Mouse (Mus musculus): ENCODE data around the gene Gm9774. TPM values are rescaled to one million over a fixed set of nuclear protein-coding genes. Genes with fewer than 3 reads are reported as not detected.

Gm9774 gene
- 7.4 and 9.7 TPM in 2 replicates for polyA plus RNA-seq (2015; fragmentation: Nextera tagmentation; extraction: Ambion mirVana)

DNA sequence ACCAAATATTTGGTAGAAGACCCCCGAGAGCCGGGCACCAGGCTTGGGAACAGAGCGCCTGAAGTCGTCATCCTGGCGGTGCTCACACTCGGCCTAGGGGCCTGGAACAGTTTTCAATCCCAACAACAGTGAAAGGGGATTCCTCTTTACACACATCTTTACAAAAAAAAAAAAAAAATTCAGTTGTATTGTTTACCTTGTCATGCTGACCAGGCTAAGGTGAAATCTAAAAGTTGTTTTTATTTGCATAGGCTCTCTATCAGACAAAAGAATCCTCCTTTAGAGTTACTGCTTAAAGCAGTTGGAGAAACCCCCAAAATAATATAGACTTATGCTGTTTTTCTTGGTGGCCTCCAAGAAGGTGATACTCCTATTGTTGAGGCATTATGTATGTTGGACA, at the start of gene Gm9774:
Gene Gm9774 (minus strand): TSS at position 101 of the 400 bp plus-strand sequence.
- 93% methylated on average over 6 of the region's 6 CpGs for WGBS
- Histone ChIP-seq H3K27me3 (replicated peaks) (no peaks in the 10 kb centered on the region), H3K9me3 (no peaks in the 10 kb centered on the region), H3K36me3 (replicated peaks) (no peaks in the 10 kb centered on the region), H3K4me2 (no peak within 1 kb of the TSS), H3K4me3 (no peak within 1 kb of the TSS), H3K4me1 (no peaks in the 10 kb centered on the region), H3K27ac (no peak within 1 kb of the TSS), H3K9ac (no peak within 1 kb of the TSS)
- no peak for ATAC-seq (replicated peaks)

DNA sequence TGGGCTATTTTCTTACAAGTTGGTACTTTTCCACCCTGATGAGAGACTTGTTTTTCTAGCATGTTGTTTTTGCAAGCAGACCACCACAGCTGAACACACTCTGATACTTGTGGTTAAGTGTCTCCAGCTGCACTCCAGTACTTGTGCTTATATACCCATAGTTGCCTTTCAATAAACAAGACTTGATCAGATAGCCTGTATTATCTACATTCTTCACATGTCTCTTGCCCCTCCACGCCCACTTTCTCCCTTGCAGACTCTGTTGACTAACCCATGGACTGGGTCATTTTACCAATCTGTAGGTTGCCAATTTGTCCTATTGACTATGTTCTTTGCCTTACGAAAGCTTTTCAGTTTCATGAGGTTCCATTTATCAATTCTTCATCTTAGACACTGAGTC, 40.9 kb upstream of the Gm9774 start:
- 93% methylated on average over 2 of the region's 2 CpGs for WGBS
- ATAC-seq (replicated peaks): no peak
- no peak overlapping the region for H3K4me3 ChIP-seq

DNA sequence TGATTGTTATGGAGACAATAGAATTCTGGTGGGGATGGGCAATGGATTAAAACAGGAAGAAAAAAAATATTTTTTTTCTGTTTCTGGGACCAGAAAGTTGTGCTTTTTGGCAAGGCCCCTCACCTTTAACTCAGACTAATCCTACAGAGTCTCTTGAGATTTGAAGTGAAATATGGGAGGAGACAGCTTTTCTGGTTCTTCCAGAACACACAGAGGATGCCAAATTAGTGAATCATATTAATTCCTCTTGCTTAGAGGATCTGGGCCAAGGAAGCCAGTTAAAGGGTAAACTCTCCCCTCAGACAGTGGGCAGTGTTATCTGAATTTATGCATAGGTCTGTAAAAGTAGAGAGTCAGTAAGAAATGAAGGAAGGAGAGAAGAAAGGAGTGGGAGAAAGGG, 38.2 kb upstream of the Gm9774 start:
- Histone ChIP-seq H3K36me3 (replicated peaks) (no peaks in the 10 kb centered on the region), H3K9me3 (no peaks in the 10 kb centered on the region), H3K4me1 (no peaks in the 10 kb centered on the region), H3K9ac (no peak overlapping the region), H3K27ac (no peak overlapping the region), H3K27me3 (replicated peaks) (no peaks in the 10 kb centered on the region), H3K4me2 (no peak overlapping the region), H3K4me3 (no peak overlapping the region)
- no peak for ATAC-seq (replicated peaks)

More for the DNA sequence above, 40.9 kb upstream of the Gm9774 start:
- no peak overlapping the region for H3K9ac ChIP-seq
- no peak overlapping the region for H3K4me2 ChIP-seq
- no peak overlapping the region for H3K27ac ChIP-seq
- H3K4me1 ChIP-seq: no peaks in the 10 kb centered on the region
- H3K9me3 ChIP-seq: no peaks in the 10 kb centered on the region
- no peaks in the 10 kb centered on the region for H3K36me3 ChIP-seq (replicated peaks)
- no peaks in the 10 kb centered on the region for H3K27me3 ChIP-seq (replicated peaks)

DNA sequence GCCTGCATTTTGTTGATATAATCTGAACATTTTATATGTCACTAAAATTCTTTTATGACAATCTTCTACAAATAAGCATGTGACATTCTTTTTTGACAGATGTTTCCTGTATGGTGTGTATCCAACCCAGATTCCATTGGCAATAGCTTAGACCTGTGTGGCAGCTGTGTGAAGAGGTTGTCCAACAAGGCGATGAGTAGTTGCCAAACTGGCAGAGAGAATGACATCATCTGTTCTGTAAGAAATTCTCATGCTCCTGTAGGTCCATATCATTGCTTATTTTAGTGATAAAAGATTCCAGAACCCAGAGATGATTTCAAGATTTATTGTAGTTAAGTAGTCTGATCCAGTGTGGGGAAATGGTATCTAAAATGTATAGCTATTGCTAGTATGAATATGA, 37.4 kb upstream of the Gm9774 start:
- no peaks in the 10 kb centered on the region for H3K36me3 ChIP-seq (replicated peaks)
- H3K27me3 ChIP-seq (replicated peaks): no peaks in the 10 kb centered on the region
- H3K9me3 ChIP-seq: no peaks in the 10 kb centered on the region
- no peak overlapping the region for H3K9ac ChIP-seq
- ATAC-seq (replicated peaks): no peak
- H3K4me2 ChIP-seq: no peak overlapping the region
- H3K27ac ChIP-seq: no peak overlapping the region
- H3K4me1 ChIP-seq: no peaks in the 10 kb centered on the region
- 89% methylated on average over 1 of the region's 1 CpGs for WGBS
- H3K4me3 ChIP-seq: no peak overlapping the region

DNA sequence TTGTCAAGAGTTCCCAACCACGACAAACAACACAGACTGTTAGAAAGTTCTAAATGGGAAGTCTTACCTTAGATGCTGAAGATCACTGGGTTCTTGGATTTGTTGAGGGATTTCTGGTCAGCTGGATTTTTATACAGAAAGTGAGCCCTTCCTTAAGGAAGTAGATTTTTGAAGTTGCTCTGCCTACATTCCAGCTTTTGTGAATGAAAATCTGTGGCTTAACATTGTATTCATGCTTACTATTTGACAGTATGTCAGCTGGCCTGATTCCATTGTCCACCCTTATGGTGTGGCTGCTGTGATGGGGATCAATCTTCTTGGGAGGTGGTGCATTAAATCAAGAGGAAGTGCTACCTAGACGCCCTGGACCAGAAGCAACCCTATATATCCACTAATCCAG, 29.4 kb upstream of the Gm9774 start, which contains the start of gene Sprr3:
Gene Sprr3 (minus strand): TSS at position 101 of the 400 bp plus-strand sequence.
- Histone ChIP-seq H3K27me3 (replicated peaks) (no peaks in the 10 kb centered on the region), H3K4me3 (no peak within 1 kb of the TSS), H3K36me3 (replicated peaks) (no peaks in the 10 kb centered on the region), H3K27ac (no peak within 1 kb of the TSS), H3K9me3 (no peaks in the 10 kb centered on the region), H3K4me1 (no peaks in the 10 kb centered on the region), H3K9ac (no peak within 1 kb of the TSS), H3K4me2 (no peak within 1 kb of the TSS)
- ATAC-seq (replicated peaks): no peak
- 72% methylated on average over 2 of the region's 2 CpGs for WGBS

DNA sequence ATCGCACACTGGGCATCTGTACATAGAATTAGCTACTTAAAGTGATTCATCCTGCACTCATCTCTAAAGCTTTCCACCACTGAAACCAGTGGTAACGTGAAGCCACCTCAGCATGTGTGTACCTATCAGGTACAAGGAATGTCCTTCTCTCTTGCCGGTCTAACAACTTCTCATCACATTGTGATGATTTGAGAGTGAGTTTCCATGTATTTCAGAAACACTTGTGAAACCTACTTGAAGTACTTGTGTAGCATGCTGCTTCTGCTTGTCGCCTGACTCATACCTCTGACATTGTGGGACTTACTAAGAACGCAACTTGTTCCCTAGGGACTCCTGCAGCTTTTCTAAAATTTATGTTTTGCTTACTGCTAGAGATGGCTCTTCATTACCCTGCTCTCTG, 25.9 kb upstream of the Gm9774 start:
- WGBS: 91% methylated on average over 5 of the region's 5 CpGs

DNA sequence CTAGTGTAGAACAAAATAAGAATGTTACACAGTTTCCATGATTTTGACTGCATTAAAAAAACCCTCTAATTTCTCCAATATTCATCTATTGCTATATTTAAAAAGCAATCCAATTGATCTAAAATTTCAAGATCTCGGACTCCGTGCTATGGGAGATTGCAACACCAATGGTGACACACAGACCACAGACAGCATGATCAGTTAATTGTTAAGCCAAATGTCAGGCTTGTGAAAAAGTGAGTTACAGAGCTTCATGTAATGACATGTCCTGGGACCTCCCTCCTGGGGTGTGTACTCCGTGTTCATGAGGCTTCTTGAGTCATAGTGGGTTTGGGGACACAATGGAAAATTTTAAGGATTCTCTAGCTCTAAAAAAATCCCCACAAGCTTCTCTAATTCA, 11.0 kb upstream of the Gm9774 start:
- Histone ChIP-seq H3K27me3 (replicated peaks) (no peaks in the 10 kb centered on the region), H3K4me2 (no peak overlapping the region), H3K9me3 (no peaks in the 10 kb centered on the region), H3K36me3 (replicated peaks) (no peaks in the 10 kb centered on the region), H3K4me1 (no peaks in the 10 kb centered on the region), H3K4me3 (no peak overlapping the region), H3K9ac (no peak overlapping the region), H3K27ac (no peak overlapping the region)
- no peak for ATAC-seq (replicated peaks)
- WGBS: 86% methylated on average over 3 of the region's 3 CpGs

More for the DNA sequence above, 25.9 kb upstream of the Gm9774 start:
- H3K9ac ChIP-seq: no peak overlapping the region
- ATAC-seq (replicated peaks): no peak
- H3K9me3 ChIP-seq: no peaks in the 10 kb centered on the region
- no peak overlapping the region for H3K4me2 ChIP-seq
- no peaks in the 10 kb centered on the region for H3K36me3 ChIP-seq (replicated peaks)
- H3K27me3 ChIP-seq (replicated peaks): no peaks in the 10 kb centered on the region
- no peaks in the 10 kb centered on the region for H3K4me1 ChIP-seq
- no peak overlapping the region for H3K4me3 ChIP-seq
- no peak overlapping the region for H3K27ac ChIP-seq

DNA sequence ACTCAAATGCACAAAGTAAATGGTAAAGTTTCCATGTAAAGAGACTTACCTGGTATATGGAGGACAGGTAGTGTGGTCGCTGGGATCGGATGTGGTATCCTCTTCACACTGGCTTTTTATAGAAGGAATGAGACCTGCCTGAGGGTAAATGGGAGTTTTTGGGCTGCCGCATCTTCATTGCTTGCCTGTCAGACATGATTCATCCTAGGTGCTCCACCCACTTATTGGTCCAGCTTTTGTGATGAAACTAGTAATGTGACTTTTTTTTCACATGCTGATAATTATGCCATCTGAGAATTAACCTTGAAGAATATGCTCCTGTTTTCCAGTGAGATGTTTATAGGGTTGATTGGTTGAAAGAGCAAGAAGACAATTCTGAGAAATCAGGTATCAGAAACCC, 9.5 kb upstream of the Gm9774 start, which contains the start of gene Sprr1b:
Gene Sprr1b (minus strand): TSS at position 101 of the 400 bp plus-strand sequence.
- Histone ChIP-seq H3K9ac (no peak within 1 kb of the TSS), H3K27me3 (replicated peaks) (no peaks in the 10 kb centered on the region), H3K27ac (no peak within 1 kb of the TSS), H3K4me2 (no peak within 1 kb of the TSS), H3K4me1 (no peaks in the 10 kb centered on the region), H3K9me3 (no peaks in the 10 kb centered on the region), H3K4me3 (no peak within 1 kb of the TSS), H3K36me3 (replicated peaks) (no peaks in the 10 kb centered on the region)
- ATAC-seq (replicated peaks): no peak
- WGBS: 92% methylated on average over 3 of the region's 3 CpGs

DNA sequence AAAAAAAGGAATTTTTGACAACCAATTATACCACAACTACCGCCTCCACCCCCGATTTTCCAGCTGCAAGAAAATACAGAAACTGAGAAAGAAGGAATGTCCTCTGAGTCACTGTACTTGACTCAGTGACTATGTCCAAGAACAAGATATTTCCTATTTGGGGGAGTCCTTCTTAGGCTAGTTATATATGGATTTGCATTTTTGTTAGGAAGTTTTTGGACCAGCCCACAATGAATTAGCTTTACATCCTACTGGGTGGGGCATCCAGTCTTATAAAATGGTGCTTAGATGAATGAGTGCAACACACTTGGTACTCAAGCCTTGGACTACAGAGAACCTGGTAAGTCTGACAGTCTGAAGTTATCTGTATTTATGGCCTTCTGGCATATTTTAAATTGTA, 3.1 kb upstream of the Gm9774 start, which contains the start of gene Sprr2k:
Gene Sprr2k (plus strand): TSS at position 301 of the 400 bp plus-strand sequence.
- no peak for ATAC-seq (replicated peaks)
- no peak within 1 kb of the TSS for H3K9ac ChIP-seq
- H3K9me3 ChIP-seq: no peaks in the 10 kb centered on the region
- H3K27me3 ChIP-seq (replicated peaks): no peaks in the 10 kb centered on the region
- 95% methylated on average over 2 of the region's 2 CpGs for WGBS
- H3K4me2 ChIP-seq: no peak within 1 kb of the TSS
- H3K36me3 ChIP-seq (replicated peaks): no peaks in the 10 kb centered on the region
- no peak within 1 kb of the TSS for H3K27ac ChIP-seq
- no peak within 1 kb of the TSS for H3K4me3 ChIP-seq
- H3K4me1 ChIP-seq: no peaks in the 10 kb centered on the region

DNA sequence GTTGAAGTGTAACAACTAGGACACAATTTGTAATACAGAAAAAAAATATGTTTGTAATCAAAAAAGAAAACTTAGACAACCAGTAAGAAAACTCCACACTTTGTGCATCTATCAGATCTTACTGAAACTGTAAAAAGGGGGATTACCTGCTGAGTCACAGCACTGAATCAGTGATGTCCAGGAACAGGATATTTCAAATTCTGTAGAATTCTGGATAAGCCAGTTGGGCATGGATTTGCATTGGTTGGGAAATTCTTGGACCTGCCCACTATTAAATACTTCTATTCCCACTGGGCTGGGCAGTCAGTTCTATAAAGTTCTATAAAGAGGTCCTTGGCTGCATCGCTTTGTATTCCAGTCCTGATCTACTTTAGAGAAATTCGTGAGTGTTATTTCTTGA, 11.4 kb downstream of the Gm9774 start, which contains the start of gene Sprr2j-ps:
Gene Sprr2j-ps (plus strand): TSS at position 301 of the 400 bp plus-strand sequence.
- no peaks in the 10 kb centered on the region for H3K4me1 ChIP-seq
- no peaks in the 10 kb centered on the region for H3K9me3 ChIP-seq
- no peak for ATAC-seq (replicated peaks)
- no peak within 1 kb of the TSS for H3K9ac ChIP-seq
- H3K27ac ChIP-seq: no peak within 1 kb of the TSS
- H3K4me3 ChIP-seq: no peak within 1 kb of the TSS
- no peaks in the 10 kb centered on the region for H3K27me3 ChIP-seq (replicated peaks)
- WGBS: 92% methylated on average over 2 of the region's 2 CpGs
- H3K4me2 ChIP-seq: no peak within 1 kb of the TSS
- H3K36me3 ChIP-seq (replicated peaks): no peaks in the 10 kb centered on the region

DNA sequence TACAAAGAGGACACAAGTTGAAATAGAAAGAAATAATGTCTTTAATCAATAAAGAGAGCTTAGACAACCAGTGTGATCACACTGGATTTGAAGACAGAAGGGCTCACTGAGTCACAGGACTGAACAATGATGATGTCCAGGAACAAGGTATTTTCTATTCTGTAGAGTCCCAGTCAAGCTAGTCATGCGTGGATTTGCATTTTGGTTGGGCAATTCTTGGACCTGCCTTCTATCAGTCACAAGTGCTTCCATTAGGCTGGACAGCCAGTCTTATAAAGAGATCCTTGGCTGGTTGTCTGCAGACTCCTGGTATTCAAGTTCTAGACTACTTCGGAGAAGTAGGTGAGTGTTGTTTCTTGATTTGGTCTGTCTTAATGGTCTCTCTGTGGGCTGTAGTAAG, 21.5 kb downstream of the Gm9774 start, which contains the start of gene Sprr2i:
Gene Sprr2i (plus strand): TSS at position 301 of the 400 bp plus-strand sequence.
- Histone ChIP-seq H3K4me1 (no peaks in the 10 kb centered on the region), H3K4me3 (no peak within 1 kb of the TSS), H3K9me3 (no peaks in the 10 kb centered on the region), H3K4me2 (no peak within 1 kb of the TSS), H3K27ac (no peak within 1 kb of the TSS), H3K27me3 (replicated peaks) (no peaks in the 10 kb centered on the region), H3K36me3 (replicated peaks) (no peaks in the 10 kb centered on the region), H3K9ac (no peak within 1 kb of the TSS)
- no peak for ATAC-seq (replicated peaks)
- WGBS: 92% methylated on average over 2 of the region's 2 CpGs

DNA sequence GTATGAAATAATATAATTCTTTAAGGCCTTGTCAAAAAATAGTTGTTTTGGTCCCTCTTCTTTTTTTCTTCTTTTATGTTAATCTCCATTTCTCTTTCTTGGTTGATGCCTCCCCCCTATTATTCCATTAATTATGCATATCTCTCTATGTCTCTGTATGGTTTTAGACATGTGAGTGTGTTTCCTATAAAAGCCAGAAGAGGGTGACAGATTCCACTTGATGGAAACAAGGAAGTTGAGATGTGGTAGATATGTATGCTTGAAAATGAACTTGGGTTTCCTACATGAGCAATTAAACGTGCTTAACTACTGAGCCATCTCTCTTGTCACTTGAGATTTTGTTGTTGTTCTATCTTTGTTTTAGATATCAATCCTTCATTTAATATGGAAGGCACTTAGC, 34.9 kb downstream of the Gm9774 start:
- no peaks in the 10 kb centered on the region for H3K36me3 ChIP-seq (replicated peaks)
- H3K9ac ChIP-seq: no peak overlapping the region
- 67% methylated on average over 1 of the region's 1 CpGs for WGBS
- no peaks in the 10 kb centered on the region for H3K27me3 ChIP-seq (replicated peaks)
- no peak overlapping the region for H3K4me2 ChIP-seq
- no peaks in the 10 kb centered on the region for H3K4me1 ChIP-seq
- no peak overlapping the region for H3K4me3 ChIP-seq
- ATAC-seq (replicated peaks): no peak
- no peak overlapping the region for H3K27ac ChIP-seq
- H3K9me3 ChIP-seq: no peaks in the 10 kb centered on the region

DNA sequence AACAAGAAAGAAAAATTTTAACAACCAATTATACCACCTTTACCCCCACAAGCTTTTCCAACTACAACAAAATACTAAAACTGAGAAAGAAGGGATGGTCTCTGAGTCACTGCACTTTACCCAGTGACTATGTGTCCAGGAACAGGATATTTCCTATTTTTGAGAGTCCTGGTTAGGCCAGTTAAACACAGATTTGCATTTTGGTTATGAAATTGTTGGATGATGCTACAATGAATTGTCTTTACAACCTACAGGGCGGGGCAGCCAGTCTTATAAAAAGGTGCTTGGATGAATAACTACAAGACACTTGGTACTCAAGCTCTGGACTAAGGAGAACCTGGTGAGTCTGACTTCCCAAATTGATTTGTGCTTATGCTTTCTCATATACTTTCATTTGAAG, 43.8 kb downstream of the Gm9774 start, which contains the start of gene Sprr2h:
Gene Sprr2h (plus strand): TSS at position 301 of the 400 bp plus-strand sequence.
- Histone ChIP-seq H3K4me3 (no peak within 1 kb of the TSS), H3K27ac (no peak within 1 kb of the TSS), H3K4me2 (no peak within 1 kb of the TSS), H3K9me3 (no peaks in the 10 kb centered on the region), H3K4me1 (no peaks in the 10 kb centered on the region), H3K27me3 (replicated peaks) (no peaks in the 10 kb centered on the region), H3K36me3 (replicated peaks) (no peaks in the 10 kb centered on the region), H3K9ac (no peak within 1 kb of the TSS)
- ATAC-seq (replicated peaks): no peak
- WGBS: 74% methylated on average over 1 of the region's 1 CpGs

Data from midbrain, embryonic 15.5 days (tissue).